Mouse (Mus musculus): Measurements from ENCODE around the gene Pip4k2a. TPM values are rescaled to one million over a fixed set of nuclear protein-coding genes. Genes with fewer than 3 reads are reported as not detected.

The Pip4k2a gene
- total and polyA plus RNA-seq, 3 experiments, result 4.3 to 7.6 (median 6.5) TPM

DNA sequence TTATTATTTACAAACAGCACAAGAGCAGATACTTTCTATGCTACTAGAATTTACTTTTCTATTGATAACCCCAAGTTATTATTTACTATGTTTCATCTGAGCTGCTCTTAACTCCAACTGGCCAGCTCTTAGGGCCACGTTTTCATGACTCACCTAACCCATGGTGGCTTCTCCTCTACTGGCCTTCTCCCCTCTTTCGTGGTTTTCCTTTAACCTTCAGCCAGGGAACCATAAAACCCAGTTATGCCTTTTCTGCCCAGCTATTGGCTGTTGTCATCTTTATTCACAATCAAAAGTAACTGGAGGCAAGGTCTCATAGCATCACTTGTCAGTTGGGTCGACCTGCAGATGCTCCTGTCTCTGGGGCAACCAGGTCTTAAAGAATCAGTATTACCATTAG lies 12.4 kb downstream of the Pip4k2a start:
- intact Hi-C loops (cut with DNase I), result no loop called here
- Histone ChIP-seq H3K4me1 (ENCODE audit: control insufficient read depth, insufficient read depth, low read length) (peaks cover 2% of the 10 kb centered on the region), H3K36me3 (ENCODE audit: control insufficient read depth, insufficient read depth, low read length) (no peaks in the 10 kb centered on the region), H3K27ac (no peak overlapping the region), H3K4me3 (no peak overlapping the region), H3K9ac (ENCODE audit: low read depth, low read length) (no peak overlapping the region), H3K27me3 (ENCODE audit: control insufficient read depth, insufficient read depth, low read length) (no peaks in the 10 kb centered on the region), H3K79me2 (replicated peaks; ENCODE audit: control insufficient read depth, insufficient read depth, low read length) (peaks cover 5% of the 10 kb centered on the region; the same call in 1 of the 2 replicates)
- WGBS, result 85% methylated on average over 3 of the region's 3 CpGs
- TF ChIP-seq CTCF (IDR thresholded peaks at IDR 0.05) (no peak), EP300 (IDR thresholded peaks at IDR 0.05; ENCODE audit: insufficient read depth, low read depth, low read length) (no peak), POLR2A (IDR thresholded peaks at IDR 0.05; ENCODE audit: insufficient read depth, low read depth, low read length) (no peak)
- no peak for DNase-seq

- intact Hi-C loops (cut with DNase I), result no loop called here
- no peak overlapping the region for H3K9ac ChIP-seq (ENCODE audit: low read depth, low read length)
- peak; percentile 37 to 79 for DNase-seq
- H3K27ac ChIP-seq, result no peak overlapping the region
- H3K36me3 ChIP-seq (ENCODE audit: control insufficient read depth, insufficient read depth, low read length), result no peaks in the 10 kb centered on the region
- no peaks in the 10 kb centered on the region for H3K27me3 ChIP-seq (ENCODE audit: control insufficient read depth, insufficient read depth, low read length)
- H3K79me2 ChIP-seq (replicated peaks; ENCODE audit: control insufficient read depth, insufficient read depth, low read length), result peaks cover 6% of the 10 kb centered on the region; the same call in 1 of the 2 replicates
- peaks cover 2% of the 10 kb centered on the region for H3K4me1 ChIP-seq (ENCODE audit: control insufficient read depth, insufficient read depth, low read length)
- 92% methylated on average over 15 of the region's 15 CpGs for WGBS
- no peak overlapping the region for H3K4me3 ChIP-seq
- TF ChIP-seq EP300 (IDR thresholded peaks at IDR 0.05; ENCODE audit: insufficient read depth, low read depth, low read length), result no peak
- TF ChIP-seq CTCF (IDR thresholded peaks at IDR 0.05), result no peak
- TF ChIP-seq POLR2A (IDR thresholded peaks at IDR 0.05; ENCODE audit: insufficient read depth, low read depth, low read length), result no peak
These were observed 13.7 kb downstream of the Pip4k2a start for GRCm38 (mm10) chr2:18984095-18984847.

- Histone ChIP-seq H3K9ac (ENCODE audit: low read depth, low read length) (no peak overlapping the region), H3K4me1 (ENCODE audit: control insufficient read depth, insufficient read depth, low read length) (peaks cover 2% of the 10 kb centered on the region), H3K27me3 (ENCODE audit: control insufficient read depth, insufficient read depth, low read length) (no peaks in the 10 kb centered on the region), H3K36me3 (ENCODE audit: control insufficient read depth, insufficient read depth, low read length) (no peaks in the 10 kb centered on the region), H3K27ac (no peak overlapping the region), H3K4me3 (no peak overlapping the region), H3K79me2 (replicated peaks; ENCODE audit: control insufficient read depth, insufficient read depth, low read length) (peaks cover 6% of the 10 kb centered on the region; the same call in 1 of the 2 replicates)
- intact Hi-C loops (cut with DNase I), result no loop called here
- DNase-seq, result no peak
- TF ChIP-seq CTCF (IDR thresholded peaks at IDR 0.05) (no peak), POLR2A (IDR thresholded peaks at IDR 0.05; ENCODE audit: insufficient read depth, low read depth, low read length) (no peak), EP300 (IDR thresholded peaks at IDR 0.05; ENCODE audit: insufficient read depth, low read depth, low read length) (no peak)
These were observed 14.4 kb downstream of the Pip4k2a start for GRCm38 (mm10) chr2:18983546-18983945.

DNA sequence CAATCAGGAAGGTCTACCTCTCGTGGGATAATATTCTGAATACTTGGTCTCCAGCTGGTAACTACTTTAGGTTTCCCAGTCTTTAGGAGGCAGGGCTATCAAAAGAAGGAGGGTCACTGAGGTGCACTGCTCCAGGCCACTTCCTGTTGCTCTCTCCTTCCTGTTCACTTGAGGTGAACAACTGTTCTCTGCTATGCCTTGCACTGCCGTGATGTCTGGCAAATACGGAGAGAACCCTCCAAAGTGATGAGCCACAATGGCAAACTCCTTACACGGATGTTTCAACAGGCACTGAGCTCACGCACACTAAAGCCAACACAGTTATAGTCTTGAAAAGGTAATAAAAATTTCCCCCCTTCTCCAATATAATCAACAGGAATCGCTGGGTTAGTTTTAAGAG lies 15.3 kb downstream of the Pip4k2a start:
- TF ChIP-seq POLR2A (IDR thresholded peaks at IDR 0.05; ENCODE audit: insufficient read depth, low read depth, low read length) (no peak), CTCF (IDR thresholded peaks at IDR 0.05) (no peak), EP300 (IDR thresholded peaks at IDR 0.05; ENCODE audit: insufficient read depth, low read depth, low read length) (no peak)
- Histone ChIP-seq H3K4me1 (ENCODE audit: control insufficient read depth, insufficient read depth, low read length) (peaks cover 3% of the 10 kb centered on the region), H3K4me3 (no peak overlapping the region), H3K27ac (no peak overlapping the region), H3K79me2 (replicated peaks; ENCODE audit: control insufficient read depth, insufficient read depth, low read length) (peaks cover 6% of the 10 kb centered on the region; the same call in 1 of the 2 replicates), H3K36me3 (ENCODE audit: control insufficient read depth, insufficient read depth, low read length) (no peaks in the 10 kb centered on the region), H3K9ac (ENCODE audit: low read depth, low read length) (no peak overlapping the region), H3K27me3 (ENCODE audit: control insufficient read depth, insufficient read depth, low read length) (no peaks in the 10 kb centered on the region)
- intact Hi-C loops (cut with DNase I), result no loop called here
- no peak for DNase-seq
- WGBS, result 63% methylated on average over 6 of the region's 6 CpGs

- DNase-seq, result no peak
- Histone ChIP-seq H3K4me1 (ENCODE audit: control insufficient read depth, insufficient read depth, low read length) (peaks cover 7% of the 10 kb centered on the region), H3K36me3 (ENCODE audit: control insufficient read depth, insufficient read depth, low read length) (no peaks in the 10 kb centered on the region), H3K9ac (ENCODE audit: low read depth, low read length) (no peak overlapping the region), H3K27me3 (ENCODE audit: control insufficient read depth, insufficient read depth, low read length) (no peaks in the 10 kb centered on the region), H3K27ac (no peak overlapping the region), H3K79me2 (replicated peaks; ENCODE audit: control insufficient read depth, insufficient read depth, low read length) (peaks cover 6% of the 10 kb centered on the region; the same call in 1 of the 2 replicates), H3K4me3 (no peak overlapping the region)
- TF ChIP-seq POLR2A (IDR thresholded peaks at IDR 0.05; ENCODE audit: insufficient read depth, low read depth, low read length) (no peak), EP300 (IDR thresholded peaks at IDR 0.05; ENCODE audit: insufficient read depth, low read depth, low read length) (no peak), CTCF (IDR thresholded peaks at IDR 0.05) (no peak)
- intact Hi-C loops (cut with DNase I), result no loop called here
- 82% methylated on average over 7 of the region's 7 CpGs for WGBS
These were observed 18.3 kb downstream of the Pip4k2a start for GRCm38 (mm10) chr2:18979675-18980074.

DNA sequence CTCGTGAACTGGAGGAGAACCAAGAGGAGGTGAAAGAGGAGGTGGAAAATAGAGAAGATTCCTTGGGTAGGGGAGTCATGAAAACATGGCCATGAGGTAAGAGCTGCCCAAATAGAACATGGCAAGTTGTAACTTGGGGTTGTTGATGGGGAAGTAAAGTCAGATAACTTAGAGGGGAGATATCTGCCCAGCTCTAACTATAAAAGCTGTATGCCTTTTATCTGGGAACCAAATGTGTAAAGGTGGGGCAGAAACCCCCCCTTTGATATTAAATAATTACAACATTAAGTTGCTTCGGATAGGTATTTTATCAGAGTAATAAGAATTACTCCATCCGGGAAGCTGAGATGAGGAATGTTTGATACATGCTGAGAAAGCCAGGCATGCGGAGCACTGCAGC lies 18.9 kb downstream of the Pip4k2a start:
- no peak for TF ChIP-seq EP300 (IDR thresholded peaks at IDR 0.05; ENCODE audit: insufficient read depth, low read depth, low read length)
- TF ChIP-seq CTCF (IDR thresholded peaks at IDR 0.05), result no peak
- DNase-seq, result no peak
- Histone ChIP-seq H3K4me3 (no peak overlapping the region), H3K36me3 (ENCODE audit: control insufficient read depth, insufficient read depth, low read length) (no peaks in the 10 kb centered on the region), H3K27ac (no peak overlapping the region), H3K27me3 (ENCODE audit: control insufficient read depth, insufficient read depth, low read length) (no peaks in the 10 kb centered on the region), H3K79me2 (replicated peaks; ENCODE audit: control insufficient read depth, insufficient read depth, low read length) (peaks cover 6% of the 10 kb centered on the region; the same call in 1 of the 2 replicates), H3K4me1 (ENCODE audit: control insufficient read depth, insufficient read depth, low read length) (peaks cover 7% of the 10 kb centered on the region), H3K9ac (ENCODE audit: low read depth, low read length) (no peak overlapping the region)
- 83% methylated on average over 4 of the region's 4 CpGs for WGBS
- intact Hi-C loops (cut with DNase I), result no loop called here

Data from heart, adult 2 months (tissue).